Mouse (Mus musculus) neural tube, embryonic 12.5 days (tissue): ENCODE measurements at regions not wholly inside any gene's neighbourhood (a gene's known extent, or its start where the extent isn't known, plus 50 kb on each side); places are given as distances from the start of the nearest gene placed in this dataset.

Experiments used
- ATAC-seq: fragments of 200-750 bp; cut with Nextera tagmentation; 2 replicates; pipeline ENCODE4 v1.8.0; 2017; ENCODE audit warnings: low read depth, mild to moderate bottlenecking, moderate TSS enrichment, moderate library complexity; ENCODE audit not compliant: low FRiP score
- H3K27ac ChIP-seq: fragments of 300-500 bp; sonication (generic); 2 replicates; pipeline ENCODE4 v1.5.1; 2016
- H3K27me3 ChIP-seq: fragments of 300-500 bp; sonication (generic); replicated peaks from 2 replicates; pipeline ENCODE4 v1.6.1; 2016; ENCODE audit warnings: mild to moderate bottlenecking
- H3K36me3 ChIP-seq: fragments of 300-500 bp; sonication (generic); 2 replicates; pipeline ENCODE4 v1.6.1; 2016; ENCODE audit warnings: mild to moderate bottlenecking
- H3K4me1 ChIP-seq: fragments of 300-500 bp; sonication (generic); 2 replicates; pipeline ENCODE4 v1.6.1; 2016
- H3K4me2 ChIP-seq: fragments of 300-500 bp; sonication (generic); replicated peaks from 2 replicates; pipeline ENCODE4 v1.6.1; 2016; ENCODE audit warnings: mild to moderate bottlenecking
- H3K4me3 ChIP-seq: fragments of 300-500 bp; sonication (generic); 2 replicates; pipeline ENCODE4 v1.5.1; 2016
- H3K9ac ChIP-seq: fragments of 300-500 bp; sonication (generic); 2 replicates; pipeline ENCODE4 v1.6.1; 2016; ENCODE audit warnings: mild to moderate bottlenecking
- H3K9me3 ChIP-seq: fragments of 300-500 bp; sonication (generic); 2 replicates; pipeline ENCODE4 v1.6.1; 2016; ENCODE audit warnings: mild to moderate bottlenecking
- WGBS: fragments of 180-500 bp; shearing (Covaris S2); methylation state at CpG from one replicate; pipeline ENCODE4 v1.1.7; 2016; 5-methylcytosine and 5-hydroxymethylcytosine counted together

DNA sequence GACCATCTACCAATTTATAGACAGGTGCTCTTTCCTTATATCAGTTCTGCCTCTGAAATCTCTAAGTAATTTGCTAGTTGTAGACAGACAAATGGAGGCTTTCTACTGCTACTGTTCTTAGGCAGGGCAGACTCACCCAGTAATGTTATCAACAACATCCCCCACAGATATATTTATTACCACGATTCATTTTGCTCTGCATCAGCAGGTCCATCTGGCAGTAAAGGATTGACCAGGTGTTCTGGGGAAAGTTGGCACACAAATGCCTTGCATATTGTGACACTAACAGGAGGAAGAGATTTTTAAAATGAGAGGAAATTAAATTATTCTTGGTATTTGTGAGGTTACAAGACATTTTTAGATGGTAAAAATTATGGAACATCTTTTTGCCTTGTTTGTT lies 627.3 kb upstream of the Tmprss15 start:
- no peak overlapping the region for H3K9ac ChIP-seq
- H3K9me3 ChIP-seq, result no peaks in the 10 kb centered on the region
- WGBS, result 82% methylated on average over 1 of the region's 1 CpGs
- H3K27ac ChIP-seq, result no peak overlapping the region
- no peak for ATAC-seq
- H3K4me1 ChIP-seq, result no peaks in the 10 kb centered on the region
- no peaks in the 10 kb centered on the region for H3K27me3 ChIP-seq
- H3K4me2 ChIP-seq, result no peak overlapping the region
- no peak overlapping the region for H3K4me3 ChIP-seq
- no peaks in the 10 kb centered on the region for H3K36me3 ChIP-seq

DNA sequence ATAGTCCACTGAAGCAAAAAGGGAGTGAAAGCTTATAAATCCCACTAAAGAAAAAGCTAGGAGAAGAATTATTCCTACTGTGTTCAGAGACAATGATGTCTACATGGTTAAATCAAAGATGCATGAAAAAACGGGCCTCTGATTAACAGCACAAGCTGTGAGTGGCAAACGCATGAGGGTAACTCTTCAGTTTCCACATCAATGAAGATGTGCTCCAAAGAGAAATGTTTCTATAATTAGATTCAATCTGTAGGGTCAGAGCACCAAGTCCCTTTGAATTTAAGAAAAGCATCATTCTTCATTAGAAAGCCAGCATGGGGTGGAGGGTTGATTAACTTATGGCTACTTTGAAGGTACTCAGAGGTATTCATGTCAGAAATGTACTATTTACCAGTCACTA lies 601.5 kb upstream of the Tmprss15 start:
- no peaks in the 10 kb centered on the region for H3K4me1 ChIP-seq
- H3K9ac ChIP-seq, result no peak overlapping the region
- no peak overlapping the region for H3K4me3 ChIP-seq
- H3K9me3 ChIP-seq, result no peaks in the 10 kb centered on the region
- H3K4me2 ChIP-seq, result no peak overlapping the region
- WGBS, result 51% methylated on average over 2 of the region's 2 CpGs
- no peak overlapping the region for H3K27ac ChIP-seq
- no peak for ATAC-seq
- H3K36me3 ChIP-seq, result no peaks in the 10 kb centered on the region
- no peaks in the 10 kb centered on the region for H3K27me3 ChIP-seq

- ATAC-seq, result no peak
These were observed 560.4 kb upstream of the Tmprss15 start for GRCm38 (mm10) chr16:79651162-79651741.

GRCm38 (mm10) chr16:79640898-79641297 lies 550.0 kb upstream of the Tmprss15 start:
- 63% methylated on average over 3 of the region's 3 CpGs for WGBS
- H3K9me3 ChIP-seq, result no peaks in the 10 kb centered on the region

More at GRCm38 (mm10) chr16:79651162-79651741, 560.4 kb upstream of the Tmprss15 start:
- Histone ChIP-seq H3K4me2 (no peak overlapping the region), H3K9me3 (no peaks in the 10 kb centered on the region), H3K9ac (no peak overlapping the region), H3K27me3 (no peaks in the 10 kb centered on the region), H3K36me3 (no peaks in the 10 kb centered on the region), H3K4me1 (no peaks in the 10 kb centered on the region), H3K4me3 (no peak overlapping the region), H3K27ac (no peak overlapping the region)
- 75% methylated on average over 6 of the region's 6 CpGs for WGBS

GRCm38 (mm10) chr16:79627139-79627538 lies 536.2 kb upstream of the Tmprss15 start:
- Histone ChIP-seq H3K27me3 (no peaks in the 10 kb centered on the region), H3K36me3 (no peaks in the 10 kb centered on the region), H3K4me2 (no peak overlapping the region), H3K27ac (no peak overlapping the region), H3K9me3 (no peaks in the 10 kb centered on the region), H3K4me3 (no peak overlapping the region), H3K9ac (no peak overlapping the region), H3K4me1 (no peaks in the 10 kb centered on the region)
- WGBS, result 68% methylated on average over 1 of the region's 1 CpGs
- no peak for ATAC-seq

More at GRCm38 (mm10) chr16:79640898-79641297, 550.0 kb upstream of the Tmprss15 start:
- Histone ChIP-seq H3K27ac (no peak overlapping the region), H3K4me2 (no peak overlapping the region), H3K27me3 (no peaks in the 10 kb centered on the region), H3K36me3 (no peaks in the 10 kb centered on the region), H3K4me3 (no peak overlapping the region), H3K9ac (no peak overlapping the region), H3K4me1 (no peaks in the 10 kb centered on the region)
- ATAC-seq, result no peak

DNA sequence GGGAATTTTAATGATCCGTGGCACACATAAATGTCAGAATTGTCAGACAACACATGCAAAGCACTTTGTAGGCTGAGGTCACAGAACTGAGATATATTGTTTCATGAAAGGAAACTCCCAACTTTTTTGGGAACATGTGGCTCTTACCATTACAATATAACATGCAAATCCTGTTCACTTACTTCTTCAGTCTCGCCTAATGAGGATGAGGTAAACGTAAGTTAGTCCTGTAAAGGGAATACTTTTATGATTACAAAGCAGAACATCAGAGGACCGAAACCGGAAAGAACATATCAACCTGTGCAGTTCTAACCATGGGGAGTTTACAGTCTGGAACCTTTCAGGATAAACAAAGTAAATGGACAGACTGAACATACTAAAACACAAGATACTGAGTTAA lies 520.1 kb upstream of the Tmprss15 start:
- H3K36me3 ChIP-seq, result no peaks in the 10 kb centered on the region
- H3K4me3 ChIP-seq, result no peak overlapping the region
- H3K27ac ChIP-seq, result no peak overlapping the region
- no peak overlapping the region for H3K9ac ChIP-seq
- no peak for ATAC-seq
- no peaks in the 10 kb centered on the region for H3K4me1 ChIP-seq
- H3K4me2 ChIP-seq, result no peak overlapping the region
- WGBS, result 68% methylated on average over 5 of the region's 5 CpGs
- H3K9me3 ChIP-seq, result no peaks in the 10 kb centered on the region
- no peaks in the 10 kb centered on the region for H3K27me3 ChIP-seq

DNA sequence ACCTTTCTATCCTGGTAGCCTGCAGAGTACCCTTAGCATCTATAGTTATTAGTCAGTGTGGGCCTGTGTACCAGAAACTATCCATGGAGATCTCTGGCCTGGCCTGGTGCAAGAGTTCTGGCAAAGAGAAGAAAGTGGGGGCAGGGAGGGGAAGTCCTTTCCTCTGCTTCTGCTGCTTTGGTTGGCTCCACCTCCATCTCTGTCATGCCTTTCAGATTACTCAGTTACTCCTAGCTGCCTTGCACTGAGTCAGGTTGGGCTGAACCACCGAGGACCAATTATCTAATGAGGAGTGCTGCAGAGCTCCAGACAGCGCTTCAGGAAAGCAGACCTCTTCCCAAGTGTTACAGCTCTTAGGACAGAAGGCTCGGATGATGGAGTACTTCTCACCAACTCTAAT lies 500.0 kb upstream of the Tmprss15 start:
- Histone ChIP-seq H3K36me3 (no peaks in the 10 kb centered on the region), H3K4me1 (no peaks in the 10 kb centered on the region), H3K9ac (no peak overlapping the region), H3K4me3 (no peak overlapping the region), H3K27ac (no peak overlapping the region), H3K27me3 (no peaks in the 10 kb centered on the region), H3K4me2 (no peak overlapping the region), H3K9me3 (no peaks in the 10 kb centered on the region)
- no peak for ATAC-seq
- 70% methylated on average over 3 of the region's 3 CpGs for WGBS

DNA sequence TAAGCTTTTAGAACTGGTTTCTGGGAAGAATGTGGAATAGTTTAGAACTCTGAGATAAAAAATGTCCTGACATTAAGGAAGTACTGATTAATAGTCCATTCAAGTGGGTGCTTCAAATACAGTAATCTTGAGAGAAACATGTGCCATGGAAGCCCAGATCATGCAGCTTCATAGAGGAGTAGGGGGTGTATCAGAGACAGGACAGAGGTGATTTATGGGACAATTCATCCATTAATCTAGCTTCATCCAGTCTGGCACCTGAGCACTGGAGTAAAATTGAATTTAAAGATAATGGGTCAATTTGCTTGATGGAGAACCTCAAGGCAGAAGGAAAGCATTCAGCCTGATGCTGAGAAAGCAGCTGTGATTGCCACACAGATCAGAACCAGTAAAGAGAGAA lies 494.8 kb upstream of the Tmprss15 start:
- Histone ChIP-seq H3K36me3 (no peaks in the 10 kb centered on the region), H3K4me1 (no peaks in the 10 kb centered on the region), H3K27me3 (no peaks in the 10 kb centered on the region), H3K27ac (no peak overlapping the region), H3K4me3 (no peak overlapping the region), H3K4me2 (no peak overlapping the region), H3K9me3 (no peaks in the 10 kb centered on the region), H3K9ac (no peak overlapping the region)
- ATAC-seq, result peak; percentile 66

DNA sequence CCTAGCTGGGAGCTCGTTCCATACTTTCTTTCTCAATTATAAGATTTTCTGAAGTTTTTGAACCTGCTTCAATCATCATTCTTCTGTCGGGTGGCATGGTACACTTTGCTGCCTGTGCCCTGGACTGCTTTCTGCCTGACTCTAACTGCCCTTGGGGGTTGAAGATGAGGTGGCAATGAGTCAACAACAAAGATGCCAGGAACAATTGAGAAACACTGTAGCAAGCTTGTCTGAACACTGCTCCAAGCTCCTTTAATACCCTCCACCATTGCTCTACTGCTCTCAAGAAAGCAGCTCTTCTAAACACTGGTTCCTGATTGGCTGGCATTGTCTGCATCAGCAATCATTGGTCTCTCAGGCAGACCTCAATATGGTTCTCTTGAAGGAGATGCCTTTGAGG lies 480.0 kb upstream of the Tmprss15 start:
- no peak for ATAC-seq
- no peaks in the 10 kb centered on the region for H3K4me1 ChIP-seq
- H3K4me3 ChIP-seq, result no peak overlapping the region
- no peak overlapping the region for H3K27ac ChIP-seq
- H3K9me3 ChIP-seq, result no peaks in the 10 kb centered on the region
- no peak overlapping the region for H3K4me2 ChIP-seq
- H3K9ac ChIP-seq, result no peak overlapping the region
- WGBS, result 88% methylated on average over 2 of the region's 2 CpGs
- H3K27me3 ChIP-seq, result no peaks in the 10 kb centered on the region
- no peaks in the 10 kb centered on the region for H3K36me3 ChIP-seq

GRCm38 (mm10) chr16:79534370-79534769 lies 443.5 kb upstream of the Tmprss15 start:
- no peaks in the 10 kb centered on the region for H3K36me3 ChIP-seq
- 83% methylated on average over 2 of the region's 2 CpGs for WGBS
- H3K27me3 ChIP-seq, result no peaks in the 10 kb centered on the region
- H3K4me2 ChIP-seq, result no peak overlapping the region
- H3K4me1 ChIP-seq, result no peaks in the 10 kb centered on the region
- H3K9me3 ChIP-seq, result no peaks in the 10 kb centered on the region
- H3K27ac ChIP-seq, result no peak overlapping the region
- no peak for ATAC-seq
- H3K4me3 ChIP-seq, result no peak overlapping the region
- H3K9ac ChIP-seq, result no peak overlapping the region

DNA sequence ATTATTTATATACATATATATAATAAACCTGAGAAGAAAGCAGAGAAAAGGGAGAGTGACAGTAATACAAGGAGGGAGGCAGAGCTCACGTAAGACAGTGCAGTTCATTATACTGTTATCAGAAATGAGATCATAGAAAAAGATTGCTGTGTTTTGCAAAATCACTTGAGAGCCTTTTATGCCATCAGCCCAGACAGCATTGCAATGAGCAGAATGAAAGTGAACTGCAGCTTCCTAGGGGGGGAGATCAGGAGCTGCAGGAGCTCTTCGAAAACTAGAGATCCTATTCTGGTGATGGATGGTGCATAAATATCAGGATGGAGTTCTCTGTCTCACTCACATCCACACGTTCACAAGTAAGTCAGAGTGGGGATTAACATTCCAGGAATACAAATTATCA lies 401.6 kb upstream of the Tmprss15 start:
- no peaks in the 10 kb centered on the region for H3K36me3 ChIP-seq
- H3K4me1 ChIP-seq, result no peaks in the 10 kb centered on the region
- ATAC-seq, result no peak
- H3K9me3 ChIP-seq, result no peaks in the 10 kb centered on the region
- H3K27ac ChIP-seq, result no peak overlapping the region
- H3K27me3 ChIP-seq, result no peaks in the 10 kb centered on the region
- no peak overlapping the region for H3K4me2 ChIP-seq
- WGBS, result 61% methylated on average over 3 of the region's 3 CpGs
- no peak overlapping the region for H3K9ac ChIP-seq
- H3K4me3 ChIP-seq, result no peak overlapping the region

DNA sequence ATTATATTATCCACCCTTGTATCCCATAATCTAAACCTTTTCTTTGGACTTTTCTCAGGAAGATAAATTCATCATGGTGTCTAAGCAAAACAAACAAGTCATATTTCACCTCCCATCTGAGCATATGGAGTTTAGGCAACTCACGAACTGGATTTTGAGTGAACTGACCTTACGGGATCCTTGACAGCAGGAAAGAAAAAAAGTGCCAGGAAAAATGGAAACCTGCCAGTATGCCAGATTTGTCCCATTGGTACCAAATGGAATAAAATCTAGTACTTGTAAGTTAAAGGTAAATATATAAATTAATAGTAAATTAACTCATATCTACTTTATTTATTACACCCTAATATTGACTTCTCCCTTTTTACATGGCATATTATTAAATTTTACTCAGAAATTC lies 360.0 kb upstream of the Tmprss15 start:
- H3K27me3 ChIP-seq, result no peaks in the 10 kb centered on the region
- H3K27ac ChIP-seq, result no peak overlapping the region
- H3K36me3 ChIP-seq, result no peaks in the 10 kb centered on the region
- no peak for ATAC-seq
- no peak overlapping the region for H3K4me3 ChIP-seq
- H3K9me3 ChIP-seq, result no peaks in the 10 kb centered on the region
- H3K4me1 ChIP-seq, result no peaks in the 10 kb centered on the region
- WGBS, result 42% methylated on average over 2 of the region's 2 CpGs
- no peak overlapping the region for H3K4me2 ChIP-seq
- no peak overlapping the region for H3K9ac ChIP-seq

DNA sequence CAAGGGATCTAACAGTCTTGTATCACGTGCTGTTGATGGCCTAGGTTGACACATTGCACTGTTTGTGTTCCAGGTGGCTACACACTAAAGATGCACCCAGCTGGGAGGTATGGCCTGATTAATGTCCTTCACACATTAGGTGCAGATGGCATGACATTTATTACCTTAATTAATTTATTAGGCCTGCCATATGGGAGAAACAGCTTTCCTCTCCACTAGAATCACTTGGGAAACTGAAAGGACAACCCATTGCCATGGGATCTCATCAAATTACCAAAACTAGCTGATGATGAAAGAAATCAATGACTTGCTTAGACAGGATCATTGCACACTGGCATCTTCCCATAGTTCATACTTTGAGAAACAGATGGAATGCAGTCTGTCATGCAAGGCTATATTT lies 358.8 kb upstream of the Tmprss15 start:
- Histone ChIP-seq H3K4me2 (no peak overlapping the region), H3K27ac (no peak overlapping the region), H3K9ac (no peak overlapping the region), H3K27me3 (no peaks in the 10 kb centered on the region), H3K4me3 (no peak overlapping the region), H3K36me3 (no peaks in the 10 kb centered on the region), H3K9me3 (no peaks in the 10 kb centered on the region), H3K4me1 (no peaks in the 10 kb centered on the region)
- ATAC-seq, result peak; percentile 98
- 5% methylated on average over 1 of the region's 1 CpGs for WGBS
